Mouse (Mus musculus): ENCODE measurements around the gene Gm7694.

Gm7694 gene

GRCm38 (mm10) chr1:170293257-170293656 is 12.9 kb downstream of the Gm7694 start:
- in situ Hi-C loops (cut with MboI; ENCODE audit: low pct_unique_long_range_greater_than_20kb in 1 of 2, low sequenced_read_pairs in 2 of 2, unreplicated experiment in 1 of 2) = no loop called here

- in situ Hi-C loops (cut with MboI; ENCODE audit: low pct_unique_long_range_greater_than_20kb in 1 of 2, low sequenced_read_pairs in 2 of 2, unreplicated experiment in 1 of 2) = no loop called here
Observed at GRCm38 (mm10) chr1:170292239-170292951, 13.7 kb downstream of the Gm7694 start.

GRCm38 (mm10) chr1:170282415-170283129 is 23.6 kb downstream of the Gm7694 start:
- in situ Hi-C loops (cut with MboI; ENCODE audit: low pct_unique_long_range_greater_than_20kb in 1 of 2, low sequenced_read_pairs in 2 of 2, unreplicated experiment in 1 of 2) = no loop called here

- in situ Hi-C loops (cut with MboI; ENCODE audit: low pct_unique_long_range_greater_than_20kb in 1 of 2, low sequenced_read_pairs in 2 of 2, unreplicated experiment in 1 of 2) = no loop called here
Observed at GRCm38 (mm10) chr1:170277016-170277415, 29.1 kb downstream of the Gm7694 start, which contains the start of gene Sh2d1b1. Gene Sh2d1b1 (plus strand): TSS chr1:170277320.

- in situ Hi-C loops (cut with MboI; ENCODE audit: low pct_unique_long_range_greater_than_20kb in 1 of 2, low sequenced_read_pairs in 2 of 2, unreplicated experiment in 1 of 2) = no loop called here
Observed at GRCm38 (mm10) chr1:170273252-170273651, 32.9 kb downstream of the Gm7694 start.

GRCm38 (mm10) chr1:170270696-170271095 is 35.4 kb downstream of the Gm7694 start:
- in situ Hi-C loops (cut with MboI; ENCODE audit: low pct_unique_long_range_greater_than_20kb in 1 of 2, low sequenced_read_pairs in 2 of 2, unreplicated experiment in 1 of 2) = no loop called here

GRCm38 (mm10) chr1:170270281-170270680 is 35.9 kb downstream of the Gm7694 start:
- in situ Hi-C loops (cut with MboI; ENCODE audit: low pct_unique_long_range_greater_than_20kb in 1 of 2, low sequenced_read_pairs in 2 of 2, unreplicated experiment in 1 of 2) = no loop called here

GRCm38 (mm10) chr1:170255560-170255910 is 50.6 kb downstream of the Gm7694 start:
- in situ Hi-C loops (cut with MboI; ENCODE audit: low pct_unique_long_range_greater_than_20kb in 1 of 2, low sequenced_read_pairs in 2 of 2, unreplicated experiment in 1 of 2) = no loop called here

GRCm38 (mm10) chr1:170254893-170255559 is 51.1 kb downstream of the Gm7694 start:
- in situ Hi-C loops (cut with MboI; ENCODE audit: low pct_unique_long_range_greater_than_20kb in 1 of 2, low sequenced_read_pairs in 2 of 2, unreplicated experiment in 1 of 2) = no loop called here
